Mouse (Mus musculus) left cerebral cortex, adult 2 months (tissue): ENCODE results near the gene Slc47a2. TPM values are rescaled to one million over a fixed set of nuclear protein-coding genes. Genes with fewer than 3 reads are reported as not detected.
A peak's percentile ranks its signal among the peaks of the same experiment; 100 is the strongest.

Experiments used
- DNase-seq, 2 experiments: peaks; one replicate each; pipeline ENCODE4 v3.0.0; 2021 to 2022; ENCODE audit warnings: low spot score in 2 of 2, mixed read lengths in 1 of 2; ENCODE audit errors: extremely low spot score in 1 of 2
- H3K27ac ChIP-seq: fragments of 200-600 bp; 2 replicates; pipeline ENCODE4 v1.8.1; 2022
- H3K4me3 ChIP-seq: fragments of 200-600 bp; 2 replicates; pipeline ENCODE4 v1.8.1; 2022
- CTCF ChIP-seq: fragments of 200-600 bp; IDR thresholded peaks from 2 replicates; pipeline ENCODE4 v1.8.1; 2022; ENCODE audit warnings: antibody characterized with exemption, mild to moderate bottlenecking, moderate library complexity
- intact Hi-C: fragments of 180-260 bp; cut with DNase I; formaldehyde crosslinking; loops from one replicate; pipeline ENCODE4 v1.15.1; 2025
- total RNA-seq, 2 experiments: library from RNA; stranded (reverse); gene quantifications; 2 replicates each; pipeline ENCODE4 v1.2.3; 2021

Slc47a2 gene
- total RNA-seq, 2 experiments from 2014 or later, result 0.14 TPM; not detected in 1

DNA sequence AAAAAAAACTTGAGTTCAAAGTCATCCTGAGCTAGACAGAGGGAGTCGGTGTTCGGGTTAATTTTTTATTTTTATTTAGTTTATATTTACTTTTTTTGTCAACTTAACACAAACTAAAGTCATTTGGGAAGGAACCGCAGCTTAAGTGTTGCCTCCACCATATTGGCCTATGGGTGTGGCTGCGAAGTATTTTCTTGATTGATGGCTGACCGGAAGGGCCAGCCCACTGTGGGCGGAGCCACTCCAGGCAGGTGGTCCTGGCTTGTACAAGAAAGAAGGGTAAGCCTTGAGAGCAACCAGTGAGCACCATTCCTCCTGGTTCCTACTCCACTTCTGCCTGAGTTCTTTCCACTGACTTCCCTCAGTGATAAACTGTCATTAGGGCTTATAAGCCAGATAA, 21.4 kb upstream of the Slc47a2 start:
- TF ChIP-seq CTCF, result no peak
- intact Hi-C loops, result no loop called here
- Histone ChIP-seq H3K4me3 (no peak overlapping the region), H3K27ac (no peak overlapping the region)
- no peak for DNase-seq

DNA sequence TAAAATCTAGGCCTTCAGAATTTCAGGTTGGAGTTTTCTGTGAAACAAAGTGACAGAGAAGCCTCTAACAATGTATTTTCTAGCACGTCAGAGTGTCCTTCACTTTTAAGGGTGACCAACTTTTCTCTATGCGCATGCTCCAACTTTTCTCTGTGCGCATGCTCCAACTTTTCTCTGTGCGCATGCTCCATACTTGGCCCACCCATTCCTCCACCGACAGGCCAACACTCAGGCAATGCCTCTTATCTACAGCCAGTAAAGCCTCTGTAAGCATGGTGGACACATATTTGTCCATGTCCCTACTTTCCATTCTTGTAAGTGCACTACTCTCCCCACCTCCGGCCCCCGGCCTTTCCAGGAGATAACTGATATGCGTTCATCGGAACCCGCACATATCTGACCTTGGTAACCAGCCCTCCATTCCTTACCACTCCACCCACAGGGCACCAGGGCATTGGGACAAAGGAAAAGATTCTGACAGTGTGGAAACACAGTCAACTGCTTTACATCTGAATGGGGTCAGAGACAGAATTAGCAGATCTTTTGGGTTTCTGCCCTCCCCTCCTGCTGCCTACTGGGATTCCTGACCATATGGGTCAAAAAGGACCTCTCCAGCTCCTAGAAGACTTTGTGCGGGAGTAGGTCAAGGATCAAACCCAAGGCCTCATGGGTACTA, 19.0 kb upstream of the Slc47a2 start:
- H3K27ac ChIP-seq, result no peak overlapping the region
- intact Hi-C loops, result no loop called here
- no peak overlapping the region for H3K4me3 ChIP-seq
- TF ChIP-seq CTCF, result no peak
- DNase-seq, result no peak

DNA sequence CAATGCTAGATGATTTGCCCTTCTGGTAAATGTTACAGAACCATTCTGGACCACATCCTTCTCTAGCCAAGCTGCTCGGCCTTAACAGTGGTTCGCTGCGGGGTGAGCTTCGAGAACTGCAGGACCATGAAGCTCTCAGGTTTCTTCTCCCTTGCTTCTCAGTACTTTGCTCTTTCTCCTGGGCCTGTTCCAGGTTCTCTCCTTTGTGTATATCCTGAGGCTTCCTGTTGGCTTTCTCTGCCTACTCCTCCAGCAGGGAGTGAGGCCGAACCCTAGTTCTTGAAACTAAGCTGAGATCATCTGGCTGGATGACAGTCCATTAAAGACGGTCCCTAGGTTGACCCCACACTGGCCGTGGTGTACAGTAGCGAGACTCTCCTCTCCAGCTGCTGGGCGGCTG, 13.9 kb upstream of the Slc47a2 start:
- no peak overlapping the region for H3K27ac ChIP-seq
- DNase-seq, result no peak
- intact Hi-C loops, result no loop called here
- TF ChIP-seq CTCF, result no peak
- H3K4me3 ChIP-seq, result no peak overlapping the region

DNA sequence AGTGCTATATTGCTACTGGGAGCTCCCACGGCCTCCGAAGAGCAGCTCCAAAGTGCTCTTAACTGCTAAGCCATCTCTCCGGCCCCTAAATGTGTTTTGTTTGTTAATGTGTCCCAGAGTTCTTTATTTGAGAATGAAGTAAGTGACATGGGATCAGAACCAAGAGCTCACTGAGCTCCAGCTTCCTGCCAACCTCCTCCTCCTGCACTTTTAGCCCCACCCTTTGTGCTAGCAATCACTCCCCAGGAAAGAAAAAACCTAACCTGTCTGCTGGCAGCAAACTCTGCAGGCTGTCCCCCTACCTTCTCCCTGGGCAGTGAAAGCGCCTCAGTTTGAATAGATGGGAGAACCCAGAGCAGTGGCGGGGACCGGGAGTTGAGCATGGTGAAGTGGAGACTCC, 13.5 kb upstream of the Slc47a2 start:
- Histone ChIP-seq H3K4me3 (no peak overlapping the region), H3K27ac (no peak overlapping the region)
- DNase-seq, result no peak
- no peak for TF ChIP-seq CTCF
- intact Hi-C loops, result no loop called here

DNA sequence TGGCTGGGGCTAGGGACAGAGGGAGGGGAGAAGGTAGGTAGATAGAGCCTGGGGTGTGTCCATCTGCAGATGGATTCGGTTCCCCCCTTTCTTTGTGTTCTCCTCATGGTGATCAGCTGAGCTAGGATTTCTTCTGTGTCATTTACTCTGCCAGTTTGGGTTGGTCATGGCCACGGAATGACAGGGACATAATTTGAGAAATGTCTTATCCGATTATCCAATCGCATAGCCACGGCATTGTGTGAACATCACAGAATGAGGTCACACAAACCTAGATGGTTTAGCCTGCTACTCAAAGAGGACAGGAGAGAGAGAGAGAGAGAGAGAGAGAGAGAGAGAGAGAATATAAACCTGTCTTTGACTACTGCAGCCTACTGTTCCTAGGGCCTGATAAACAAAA, 12.7 kb upstream of the Slc47a2 start:
- intact Hi-C loops, result no loop called here
- TF ChIP-seq CTCF, result no peak
- Histone ChIP-seq H3K27ac (no peak overlapping the region), H3K4me3 (no peak overlapping the region)
- no peak for DNase-seq

DNA sequence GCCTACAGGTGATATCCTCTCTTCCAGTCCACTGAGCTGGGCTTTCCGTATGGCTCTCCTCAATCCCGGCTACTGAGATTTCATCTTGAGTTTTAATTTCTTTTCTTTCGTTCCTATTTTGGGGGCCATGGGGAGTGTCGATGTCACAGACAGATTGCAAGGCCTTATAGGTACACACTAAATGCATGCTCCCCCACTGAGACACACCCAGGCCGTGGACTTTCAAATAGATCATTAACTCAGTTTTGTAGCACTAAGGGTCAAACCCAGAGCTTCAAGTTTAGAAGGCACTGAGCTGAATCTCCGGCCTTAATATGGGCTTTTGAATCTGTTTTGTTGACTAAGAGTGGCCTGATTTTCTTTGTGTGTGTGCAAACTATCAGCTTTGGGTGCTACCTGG, 11.7 kb upstream of the Slc47a2 start:
- intact Hi-C loops, result no loop called here
- no peak for DNase-seq
- no peak overlapping the region for H3K27ac ChIP-seq
- TF ChIP-seq CTCF, result no peak
- no peak overlapping the region for H3K4me3 ChIP-seq

DNA sequence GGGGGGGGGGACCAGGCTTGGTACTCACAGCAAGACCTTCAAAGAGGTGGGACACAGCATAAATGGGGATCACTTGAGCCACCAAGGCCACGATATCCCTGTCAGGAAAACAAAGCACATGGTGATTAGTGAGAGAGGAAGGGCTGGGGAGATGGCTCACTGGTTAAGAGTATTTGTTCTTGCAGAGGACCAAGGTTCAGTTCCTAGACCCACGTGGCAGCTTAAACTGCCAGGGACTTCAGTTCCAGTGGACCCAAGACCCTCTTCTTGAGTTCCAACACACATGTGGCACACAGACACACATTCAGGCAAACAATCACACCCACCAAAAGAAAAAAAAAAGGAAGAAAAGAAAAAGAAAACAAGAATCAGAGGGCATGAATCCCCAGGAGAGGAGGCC, 10.4 kb upstream of the Slc47a2 start:
- DNase-seq, result no peak
- intact Hi-C loops, result no loop called here
- no peak for TF ChIP-seq CTCF
- no peak overlapping the region for H3K4me3 ChIP-seq
- no peak overlapping the region for H3K27ac ChIP-seq

DNA sequence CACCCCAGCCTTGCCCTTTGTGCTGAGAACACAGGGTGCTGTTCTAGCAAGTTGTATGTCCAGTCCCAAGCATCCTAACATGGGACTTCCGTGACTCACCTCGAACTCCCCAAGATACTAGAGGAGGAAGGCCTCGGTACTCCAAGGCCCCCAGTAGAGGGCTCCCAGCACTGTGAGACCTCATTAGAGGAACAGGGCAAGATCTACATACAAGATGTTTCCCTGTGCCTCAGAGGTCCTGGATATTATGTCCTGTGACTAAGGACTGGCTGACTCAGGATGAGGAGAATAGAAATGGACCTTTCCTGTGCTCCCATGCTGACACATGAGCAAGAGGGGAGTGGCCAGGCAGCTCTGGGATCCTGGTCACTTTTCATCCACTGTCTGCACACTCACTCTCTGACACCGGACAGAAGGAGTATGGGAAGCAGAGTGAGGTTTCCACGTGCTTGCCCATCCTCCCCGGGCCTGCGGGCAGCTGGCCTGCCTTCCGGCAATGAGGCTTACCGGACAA, 9.5 kb upstream of the Slc47a2 start:
- intact Hi-C loops, result no loop called here
- TF ChIP-seq CTCF, result peak; percentile 8
- Histone ChIP-seq H3K27ac (no peak overlapping the region), H3K4me3 (no peak overlapping the region)
- no peak for DNase-seq

DNA sequence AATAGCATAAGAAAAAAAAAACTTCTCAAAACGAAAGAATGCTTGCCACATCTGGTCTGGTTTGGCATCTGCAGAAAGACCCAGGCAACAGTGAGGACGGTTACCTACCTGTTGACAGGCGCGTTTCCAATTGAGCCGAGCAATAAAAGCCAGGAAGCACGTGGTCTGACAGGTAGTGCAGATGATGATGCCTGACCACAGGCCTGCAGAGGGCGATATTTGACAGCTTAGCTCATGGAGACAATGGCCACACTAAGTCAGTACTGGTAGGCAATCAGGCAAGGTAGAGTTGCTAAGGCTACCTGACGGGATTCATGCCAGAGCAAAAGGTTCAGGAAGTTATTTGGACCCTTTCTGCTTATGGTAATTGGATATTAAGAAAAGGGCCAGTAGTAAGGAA, 6.7 kb upstream of the Slc47a2 start:
- H3K4me3 ChIP-seq, result no peak overlapping the region
- intact Hi-C loops, result loop anchor here (5.0 kb wide), 3 partner anchors 58 to 158 kb away; partner anchors contain the start of gene B9d1
- TF ChIP-seq CTCF, result peak; percentile 65
- no peak overlapping the region for H3K27ac ChIP-seq
- peak; percentile 47 to 54 for DNase-seq

DNA sequence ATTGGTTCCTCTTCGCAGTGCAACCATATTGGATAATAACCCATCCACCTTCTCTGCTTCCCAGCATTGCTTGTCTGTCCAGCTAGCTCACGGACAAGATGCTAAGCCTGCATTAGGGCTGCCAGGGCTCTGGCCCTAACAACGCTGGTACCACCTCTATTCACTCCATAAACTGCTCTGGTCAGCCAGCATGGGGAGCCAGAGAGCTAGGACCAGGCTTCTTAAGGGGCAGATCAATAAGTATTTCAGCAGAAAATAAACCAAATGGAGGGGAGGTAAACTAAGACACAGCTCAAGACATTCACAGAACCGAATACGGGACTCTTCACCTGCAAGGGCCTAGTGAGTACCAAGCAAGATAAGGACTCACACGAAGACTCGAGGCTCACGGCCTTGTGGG, 3.5 kb upstream of the Slc47a2 start:
- intact Hi-C loops, result loop anchor here (5.0 kb wide), 3 partner anchors 61 to 161 kb away; partner anchors contain the start of gene B9d1

DNA sequence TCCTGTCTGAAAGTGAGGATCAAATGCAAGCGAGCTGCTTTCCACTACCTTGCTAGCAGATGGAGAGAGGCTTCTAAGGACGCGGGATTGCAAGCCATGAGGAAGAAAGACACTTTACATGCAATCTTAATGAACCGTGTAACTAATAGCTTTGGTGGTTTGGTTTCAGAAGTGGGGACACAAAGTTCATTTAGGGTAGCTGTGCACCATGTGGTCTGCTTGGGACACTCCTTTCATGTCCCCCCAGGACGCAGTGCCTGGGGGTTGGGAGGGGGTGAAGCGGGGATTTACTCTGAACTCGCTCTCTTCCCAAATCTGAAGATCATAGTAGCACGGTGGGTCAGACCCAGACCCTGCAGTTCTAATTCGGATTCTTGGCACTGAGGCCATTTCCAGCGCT, 689 bp downstream of the Slc47a2 start:
- intact Hi-C loops, result no loop called here
- TF ChIP-seq CTCF, result no peak
- Histone ChIP-seq H3K27ac (no peak overlapping the region), H3K4me3 (no peak overlapping the region)
- DNase-seq, result no peak

More for the DNA sequence above, 3.5 kb upstream of the Slc47a2 start:
- TF ChIP-seq CTCF, result peak; percentile 24
- Histone ChIP-seq H3K4me3 (no peak overlapping the region), H3K27ac (no peak overlapping the region)
- no peak for DNase-seq

DNA sequence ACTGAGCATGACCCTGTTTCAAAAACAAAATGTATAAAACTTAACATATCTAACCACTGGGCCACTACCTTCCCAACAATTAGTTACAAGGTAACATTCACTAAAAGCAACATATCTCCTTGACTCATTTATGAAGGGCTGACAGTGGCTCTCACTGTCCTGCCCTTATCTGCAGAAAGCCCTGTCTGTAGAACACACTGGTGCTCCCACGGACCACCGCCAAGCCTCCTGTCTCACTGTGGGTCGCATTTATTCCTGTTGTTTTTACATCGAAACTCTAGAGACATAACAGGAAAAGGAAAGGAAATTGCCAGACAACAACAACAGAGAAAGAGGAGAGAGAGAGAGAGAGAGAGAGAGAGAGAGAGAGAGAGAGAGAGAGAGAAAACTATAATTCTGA, 1.4 kb downstream of the Slc47a2 start:
- intact Hi-C loops, result no loop called here
- Histone ChIP-seq H3K27ac (no peak overlapping the region), H3K4me3 (no peak overlapping the region)
- TF ChIP-seq CTCF, result no peak
- DNase-seq, result no peak

DNA sequence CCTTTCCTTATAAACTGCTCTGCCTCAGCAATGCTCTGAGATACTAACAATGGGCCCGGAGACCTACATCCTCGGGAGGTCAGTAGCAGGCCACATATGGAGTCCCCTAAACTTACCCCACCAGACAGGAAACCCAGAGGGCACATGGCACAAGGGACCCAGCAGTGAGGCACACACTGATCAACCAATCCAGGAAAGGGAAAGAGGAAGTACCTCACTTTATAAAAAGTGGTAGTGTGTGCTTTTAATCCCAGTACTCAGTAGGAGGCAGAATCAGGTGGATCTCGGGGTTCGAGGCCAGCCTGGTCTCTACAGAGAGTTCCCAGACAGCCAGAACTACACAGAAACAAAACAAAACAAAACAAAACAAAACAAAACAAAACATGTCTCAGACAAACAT, 2.3 kb downstream of the Slc47a2 start:
- no peak for DNase-seq
- no peak overlapping the region for H3K4me3 ChIP-seq
- H3K27ac ChIP-seq, result no peak overlapping the region
- no peak for TF ChIP-seq CTCF
- intact Hi-C loops, result no loop called here
